Mouse (Mus musculus) midbrain, embryonic 14.5 days (tissue): ENCODE results near the gene Pde6d. TPM values are rescaled to one million over a fixed set of nuclear protein-coding genes. Genes with fewer than 3 reads are reported as not detected.

Experiments used
- ATAC-seq: fragments of 200-750 bp; cut with Nextera tagmentation; 2 replicates; pipeline ENCODE4 v1.8.0; 2017; ENCODE audit warnings: moderate number of reproducible peaks, moderate library complexity; ENCODE audit not compliant: low FRiP score, low TSS enrichment
- DNase-seq: peaks from one replicate; pipeline ENCODE4 v3.0.0-alpha.2; 2015
- H3K27ac ChIP-seq: fragments of 300-500 bp; sonication (generic); replicated peaks from 2 replicates; pipeline ENCODE4 v1.5.1; 2014; ENCODE audit warnings: mild to moderate bottlenecking, low read depth, low read length, moderate library complexity
- H3K27me3 ChIP-seq: fragments of 300-500 bp; sonication (generic); 2 replicates; pipeline ENCODE4 v1.6.1; 2014; ENCODE audit warnings: low read length, control low read depth, mixed read lengths; ENCODE audit not compliant: control insufficient read depth, insufficient read depth
- H3K36me3 ChIP-seq: fragments of 300-500 bp; sonication (generic); 2 replicates; pipeline ENCODE4 v1.6.1; 2014; ENCODE audit warnings: low read length, control low read depth; ENCODE audit not compliant: control insufficient read depth, insufficient read depth
- H3K4me1 ChIP-seq: fragments of 300-500 bp; sonication (generic); 2 replicates; pipeline ENCODE4 v1.6.1; 2014; ENCODE audit warnings: mild to moderate bottlenecking, antibody characterized with exemption, low read length, control low read depth; ENCODE audit not compliant: control insufficient read depth, insufficient read depth
- H3K4me2 ChIP-seq: fragments of 300-500 bp; sonication (generic); 2 replicates; pipeline ENCODE4 v1.6.1; 2014; ENCODE audit warnings: mild to moderate bottlenecking, low read length, moderate library complexity
- H3K4me3 ChIP-seq: fragments of 300-500 bp; sonication (generic); replicated peaks from 2 replicates; pipeline ENCODE4 v1.5.1; 2014; ENCODE audit warnings: low read depth, low read length
- H3K9ac ChIP-seq: fragments of 300-500 bp; sonication (generic); replicated peaks from 2 replicates; pipeline ENCODE4 v1.6.1; 2014; ENCODE audit warnings: mild to moderate bottlenecking, low read length, moderate library complexity
- H3K9me3 ChIP-seq: fragments of 300-500 bp; sonication (generic); 2 replicates; pipeline ENCODE4 v1.6.1; 2016; ENCODE audit warnings: low read length, control low read depth, mixed read lengths; ENCODE audit not compliant: control insufficient read depth
- WGBS: fragments of 180-500 bp; shearing (Covaris S2); extraction: QIAGEN DNeasy Blood & Tissue Kit; methylation state at CpG from one replicate; pipeline ENCODE4 v1.1.7; 2014; 5-methylcytosine and 5-hydroxymethylcytosine counted together
- polyA plus RNA-seq: library from polyadenylated mRNA; unstranded; fragments of >200 nt; fragmentation: Nextera tagmentation; extraction: Ambion mirVana; gene quantifications from 2 replicates; pipeline ENCODE4 v1.2.1, GENCODE M21; 2014

Pde6d gene
- polyA plus RNA-seq, 1 experiment from 2014 or later, result 89.1 TPM

DNA sequence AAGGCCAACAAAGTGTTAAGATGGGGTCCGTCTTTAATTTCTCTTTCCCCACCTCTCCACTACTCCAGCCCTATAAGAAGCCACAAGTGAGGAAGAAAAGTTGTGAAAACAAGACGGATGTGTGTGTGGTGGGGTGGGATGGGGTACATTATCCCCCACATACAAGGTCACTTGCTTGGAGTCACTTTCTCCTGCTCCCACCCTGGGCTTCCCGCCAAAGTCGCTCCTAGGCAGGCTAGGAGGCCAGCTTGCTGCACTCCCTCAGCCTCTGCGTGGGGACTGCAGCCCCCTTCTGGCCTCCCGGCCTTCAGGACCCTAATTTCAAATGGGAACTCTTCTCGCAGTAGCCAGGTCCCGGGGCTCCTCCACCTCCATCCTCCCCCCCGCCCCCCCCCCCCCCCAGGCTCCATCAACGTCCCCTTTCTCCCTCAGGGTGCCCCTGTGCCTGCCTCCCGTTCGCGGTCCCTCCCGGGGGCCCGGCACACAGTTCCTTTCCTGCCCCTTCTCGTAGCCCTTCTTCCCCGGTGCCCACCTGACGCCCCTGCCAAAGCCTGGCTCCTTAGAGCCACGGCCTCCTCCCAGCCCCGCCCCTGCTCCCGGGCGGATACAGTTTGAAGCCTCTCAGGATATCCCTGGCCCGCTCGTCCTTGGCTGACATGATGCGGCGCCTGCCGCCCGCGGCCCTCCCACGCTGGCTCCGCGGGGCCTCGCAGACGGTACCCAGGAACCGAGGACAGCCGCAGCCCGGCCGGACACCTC is 558 bp downstream of the Pde6d start:
- ATAC-seq (peak; percentile 81), DNase-seq (peak; percentile 46)
- H3K4me2 ChIP-seq, result peak overlapping the region; percentile 80
- no peaks in the 10 kb centered on the region for H3K36me3 ChIP-seq
- peak overlapping the region; percentile 77 for H3K27ac ChIP-seq
- H3K4me1 ChIP-seq, result peaks cover 10% of the 10 kb centered on the region
- H3K4me3 ChIP-seq, result peak overlapping the region; percentile 91
- H3K9me3 ChIP-seq, result no peaks in the 10 kb centered on the region
- peak overlapping the region; percentile 88 for H3K9ac ChIP-seq
- no peaks in the 10 kb centered on the region for H3K27me3 ChIP-seq
- 1% methylated on average over 38 of the region's 38 CpGs for WGBS

DNA sequence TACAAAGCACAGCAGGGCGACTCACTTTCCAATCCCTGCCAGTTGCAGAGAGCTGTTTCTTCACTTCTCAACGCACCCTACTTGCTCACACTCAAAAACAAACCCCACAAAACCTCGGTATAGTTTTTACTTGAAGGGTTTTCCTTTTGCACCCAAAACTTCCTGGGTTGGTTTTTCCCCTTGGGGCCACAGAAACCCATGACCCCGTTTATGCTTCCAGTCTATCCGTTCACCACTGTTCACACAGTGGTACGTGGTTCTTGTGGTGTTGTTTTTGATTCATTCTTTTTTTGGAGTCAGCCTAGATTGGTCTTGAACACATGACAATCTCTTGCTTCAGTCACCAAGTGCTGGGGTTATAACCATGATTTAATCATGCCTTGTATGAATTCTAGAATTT is 2.0 kb downstream of the Pde6d start:
- ATAC-seq, result no peak
- WGBS, result 84% methylated on average over 6 of the region's 6 CpGs

GRCm38 (mm10) chr1:86571941-86572340 is 10.5 kb downstream of the Pde6d start:
- H3K27me3 ChIP-seq, result no peaks in the 10 kb centered on the region
- no peak overlapping the region for H3K9ac ChIP-seq
- 0 out of 2 replicates have a peak, but pooled peaks cover 9% of the 10 kb centered on the region for H3K36me3 ChIP-seq
- no peak overlapping the region for H3K27ac ChIP-seq
- no peaks in the 10 kb centered on the region for H3K4me1 ChIP-seq
- 86% methylated on average over 4 of the region's 4 CpGs for WGBS
- no peak overlapping the region for H3K4me3 ChIP-seq
- DNase-seq (no peak), ATAC-seq (no peak)
- no peaks in the 10 kb centered on the region for H3K9me3 ChIP-seq
- H3K4me2 ChIP-seq, result no peak overlapping the region

More for the DNA sequence above, 2.0 kb downstream of the Pde6d start:
- H3K9ac ChIP-seq, result no peak overlapping the region
- no peaks in the 10 kb centered on the region for H3K36me3 ChIP-seq
- peaks cover 7% of the 10 kb centered on the region for H3K4me1 ChIP-seq
- no peak overlapping the region for H3K27ac ChIP-seq
- no peaks in the 10 kb centered on the region for H3K27me3 ChIP-seq
- no peak for DNase-seq
- H3K4me3 ChIP-seq, result no peak overlapping the region
- no peaks in the 10 kb centered on the region for H3K9me3 ChIP-seq
- no peak overlapping the region for H3K4me2 ChIP-seq

DNA sequence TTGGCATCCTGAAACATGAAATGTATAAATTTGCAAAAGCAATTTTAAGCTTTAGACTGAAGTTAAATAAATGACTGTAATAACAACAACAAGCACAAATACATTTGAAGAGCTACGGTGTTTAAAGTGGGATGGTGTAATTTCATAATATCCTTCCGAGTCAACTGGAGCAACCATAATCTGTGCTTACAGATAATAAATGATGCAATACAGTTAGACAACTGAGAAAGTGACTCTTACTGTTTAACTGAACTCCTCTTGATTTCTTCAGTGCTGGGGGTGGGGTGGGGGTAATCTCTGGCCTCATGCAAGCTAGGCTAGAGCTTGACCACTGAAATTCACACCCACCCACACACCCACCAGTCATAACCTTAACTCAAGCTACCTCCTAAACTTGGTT is 11.0 kb downstream of the Pde6d start:
- Histone ChIP-seq H3K27me3 (no peaks in the 10 kb centered on the region), H3K4me1 (no peaks in the 10 kb centered on the region), H3K9me3 (no peaks in the 10 kb centered on the region), H3K36me3 (0 out of 2 replicates have a peak, but pooled peaks cover 9% of the 10 kb centered on the region), H3K4me2 (no peak overlapping the region), H3K27ac (no peak overlapping the region), H3K4me3 (no peak overlapping the region), H3K9ac (no peak overlapping the region)
- ATAC-seq (no peak), DNase-seq (no peak)
- 92% methylated on average over 2 of the region's 2 CpGs for WGBS

- no peaks in the 10 kb centered on the region for H3K9me3 ChIP-seq
- H3K4me3 ChIP-seq, result no peak overlapping the region
- H3K27ac ChIP-seq, result no peak overlapping the region
- H3K36me3 ChIP-seq, result peaks cover 11% of the 10 kb centered on the region; the same call in 1 of the 2 replicates
- no peak overlapping the region for H3K9ac ChIP-seq
- WGBS, result 88% methylated on average over 2 of the region's 2 CpGs
- no peak for ATAC-seq
- DNase-seq, result no peak
- H3K4me2 ChIP-seq, result no peak overlapping the region
- H3K27me3 ChIP-seq, result no peaks in the 10 kb centered on the region
- no peaks in the 10 kb centered on the region for H3K4me1 ChIP-seq
These were observed 13.1 kb downstream of the Pde6d start for GRCm38 (mm10) chr1:86569292-86569860.

- H3K27me3 ChIP-seq, result no peaks in the 10 kb centered on the region
- 84% methylated on average over 2 of the region's 2 CpGs for whole genome bisulfite sequencing
- DNase-seq (no peak), ATAC-seq (no peak)
- H3K27ac ChIP-seq, result no peak overlapping the region
- no peaks in the 10 kb centered on the region for H3K4me1 ChIP-seq
- no peak overlapping the region for H3K9ac ChIP-seq
- no peaks in the 10 kb centered on the region for H3K9me3 ChIP-seq
- H3K4me2 ChIP-seq, result no peak overlapping the region
- no peak overlapping the region for H3K4me3 ChIP-seq
- peaks cover 19% of the 10 kb centered on the region for H3K36me3 ChIP-seq
These were observed 14.0 kb downstream of the Pde6d start for GRCm38 (mm10) chr1:86568409-86568808.

- H3K4me1 ChIP-seq, result no peaks in the 10 kb centered on the region
- H3K9me3 ChIP-seq, result no peaks in the 10 kb centered on the region
- H3K4me3 ChIP-seq, result no peak overlapping the region
- H3K9ac ChIP-seq, result no peak overlapping the region
- no peaks in the 10 kb centered on the region for H3K27me3 ChIP-seq
- 95% methylated on average over 2 of the region's 2 CpGs for WGBS
- DNase-seq, result no peak
- H3K36me3 ChIP-seq, result peaks cover 18% of the 10 kb centered on the region
- ATAC-seq, result no peak
- no peak overlapping the region for H3K27ac ChIP-seq
- no peak overlapping the region for H3K4me2 ChIP-seq
These were observed 19.8 kb downstream of the Pde6d start for GRCm38 (mm10) chr1:86562663-86563062.

- Histone ChIP-seq H3K4me3 (no peak overlapping the region), H3K4me1 (no peaks in the 10 kb centered on the region), H3K9ac (no peak overlapping the region), H3K27ac (no peak overlapping the region), H3K27me3 (no peaks in the 10 kb centered on the region), H3K4me2 (no peak overlapping the region), H3K36me3 (peaks cover 22% of the 10 kb centered on the region), H3K9me3 (no peaks in the 10 kb centered on the region)
- ATAC-seq (no peak), DNase-seq (no peak)
- WGBS, result 93% methylated on average over 3 of the region's 3 CpGs
These were observed 23.2 kb downstream of the Pde6d start for GRCm38 (mm10) chr1:86559232-86559631.

GRCm38 (mm10) chr1:86557872-86558271 is 24.6 kb downstream of the Pde6d start:
- 83% methylated on average over 7 of the region's 7 CpGs for WGBS
- Histone ChIP-seq H3K4me1 (no peaks in the 10 kb centered on the region), H3K4me3 (no peak overlapping the region), H3K36me3 (peaks cover 10% of the 10 kb centered on the region), H3K9ac (no peak overlapping the region), H3K9me3 (no peaks in the 10 kb centered on the region), H3K27me3 (no peaks in the 10 kb centered on the region), H3K27ac (no peak overlapping the region), H3K4me2 (no peak overlapping the region)
- no peak for DNase-seq
- no peak for ATAC-seq
